ENCODE assay signal across 8 mouse cellular contexts in genomic region chr4:53441683-53442082, GRCm38 (mm10). TPM values are rescaled to one million over a fixed set of nuclear protein-coding genes. Genes with fewer than 3 reads are reported as not detected.
DNase-seq lines count a peak whose midpoint lies in the region; ATAC-seq lines count a peak whose summit lies in the region.

No protein-coding gene starts in this region.

- H3K27me3 ChIP-seq in heart, embryonic 13.5 days (replicated peaks): no peaks in the 10 kb centered on the region
- no peaks in the 10 kb centered on the region for H3K27me3 ChIP-seq in hindbrain, embryonic 14.5 days (ENCODE audit: control insufficient read depth, insufficient read depth, low read length)
- H3K27me3 ChIP-seq in midbrain, embryonic 13.5 days: peaks cover 12% of the 10 kb centered on the region

- WGBS in heart, embryonic 13.5 days: 43% methylated on average over 4 of the region's 4 CpGs
- 32% methylated on average over 4 of the region's 4 CpGs for WGBS in hindbrain, embryonic 14.5 days
- WGBS in midbrain, embryonic 13.5 days: 37% methylated on average over 4 of the region's 4 CpGs

- H3K9me3 ChIP-seq in heart, embryonic 13.5 days: no peaks in the 10 kb centered on the region
- H3K9me3 ChIP-seq in hindbrain, embryonic 14.5 days (ENCODE audit: control insufficient read depth, low read length): no peaks in the 10 kb centered on the region
- no peaks in the 10 kb centered on the region for H3K9me3 ChIP-seq in midbrain, embryonic 13.5 days

- peak overlapping the region; percentile 88 for H3K9ac ChIP-seq in heart, embryonic 13.5 days
- peak overlapping the region; percentile 81 for H3K9ac ChIP-seq in hindbrain, embryonic 14.5 days
- peak overlapping the region; percentile 84 for H3K9ac ChIP-seq in midbrain, embryonic 13.5 days (replicated peaks)

- ATAC-seq in heart, embryonic 13.5 days (ENCODE audit: extremely low read depth, insufficient number of reproducible peaks, low FRiP score, low TSS enrichment): no peak
- no peak for ATAC-seq in hindbrain, embryonic 14.5 days (ENCODE audit: low FRiP score)
- ATAC-seq in midbrain, embryonic 13.5 days: no peak
- no peak for ATAC-seq in activated CD4-positive, CD25-positive, alpha-beta regulatory T cell, adult 4 months

- DNase-seq in heart, postnatal 36 days: no peak
- DNase-seq in hindbrain, embryonic 14.5 days (ENCODE audit: low spot score): no peak
- DNase-seq in urinary bladder, adult 2 months (ENCODE audit: low spot score): no peak
- no peak for DNase-seq in layer of hippocampus, adult 8-10 months (ENCODE audit: low spot score in 2 of 2)

- H3K4me2 ChIP-seq in heart, embryonic 13.5 days: peak overlapping the region; percentile 95
- peak overlapping the region; percentile 98 for H3K4me2 ChIP-seq in hindbrain, embryonic 14.5 days (replicated peaks)
- H3K4me2 ChIP-seq in midbrain, embryonic 13.5 days (replicated peaks): peak overlapping the region; percentile 98

- no peaks in the 10 kb centered on the region for H3K36me3 ChIP-seq in heart, embryonic 13.5 days
- H3K36me3 ChIP-seq in hindbrain, embryonic 14.5 days (replicated peaks; ENCODE audit: control insufficient read depth, insufficient read depth): no peaks in the 10 kb centered on the region
- H3K36me3 ChIP-seq in midbrain, embryonic 13.5 days: no peaks in the 10 kb centered on the region

- H3K4me3 ChIP-seq in heart, embryonic 13.5 days: peak overlapping the region; percentile 96
- H3K4me3 ChIP-seq in brown adipose tissue, adult 24 weeks (ENCODE audit: insufficient read depth, low read depth, low read length): peak overlapping the region; percentile 99; the same call in 1 of the 2 replicates
- peak overlapping the region; percentile 85 for H3K4me3 ChIP-seq in hindbrain, embryonic 14.5 days (replicated peaks; ENCODE audit: low read length)
- H3K4me3 ChIP-seq in midbrain, embryonic 13.5 days (replicated peaks): peak overlapping the region; percentile 89

- peak overlapping the region; percentile 87; the same call in 1 of the 2 replicates for H3K27ac ChIP-seq in heart, embryonic 13.5 days (replicated peaks)
- H3K27ac ChIP-seq in brown adipose tissue, adult 24 weeks (replicated peaks; ENCODE audit: low read depth, low read length): no peak overlapping the region
- no peak overlapping the region for H3K27ac ChIP-seq in hindbrain, embryonic 14.5 days
- H3K27ac ChIP-seq in midbrain, embryonic 13.5 days: no peak overlapping the region

- peaks cover 35% of the 10 kb centered on the region for H3K4me1 ChIP-seq in heart, embryonic 13.5 days
- peaks cover 14% of the 10 kb centered on the region; the same call in 1 of the 2 replicates for H3K4me1 ChIP-seq in brown adipose tissue, adult 24 weeks (ENCODE audit: control insufficient read depth, insufficient read depth, insufficient read length, low read length)
- H3K4me1 ChIP-seq in hindbrain, embryonic 14.5 days (replicated peaks; ENCODE audit: control insufficient read depth, insufficient read depth, low read length): peaks cover 16% of the 10 kb centered on the region
- H3K4me1 ChIP-seq in midbrain, embryonic 13.5 days (replicated peaks): peaks cover 26% of the 10 kb centered on the region

- intact Hi-C loops in heart, postnatal 36 days (cut with DNase I): loop anchor here (2.0 to 5.0 kb wide), 3 partner anchors 59 to 151 kb away; no protein-coding TSS in a partner anchor

RNA-seq across cellular contexts. Expression of gene Slc44a1, which starts 1.5 kb away (rescaled TPM):
- 17.0 and 17.1 TPM in 2 replicates for polyA plus RNA-seq in heart, embryonic 13.5 days (2015; fragmentation: Nextera tagmentation; extraction: Ambion mirVana)
- total RNA-seq in heart, postnatal 36 days (2021): 10 to 100 TPM; 33.4 to 34.3 TPM
- polyA plus RNA-seq in brown adipose tissue, adult 24 weeks (2012; ENCODE audit: insufficient read depth, insufficient read length, missing spikeins): 30.5 and 32.8 TPM in 2 replicates
- 16.6 and 17.7 TPM in 2 replicates for polyA plus RNA-seq in hindbrain, embryonic 14.5 days (2014; fragmentation: Nextera tagmentation; extraction: Ambion mirVana)
- polyA plus RNA-seq in midbrain, embryonic 13.5 days (2015; fragmentation: Nextera tagmentation; extraction: Ambion mirVana): 7.9 and 11.6 TPM in 2 replicates
- 59.8 and 70.6 TPM in 2 replicates for polyA plus RNA-seq in urinary bladder, adult 2 months (2012; rRNA removed)
- 1 to 10 TPM; 3.9 to 4.0 TPM for polyA plus RNA-seq in activated CD4-positive, CD25-positive, alpha-beta regulatory T cell, adult 4 months (2017; shearing (Covaris generic))
- total RNA-seq in layer of hippocampus, adult 8-10 months (2022): 100 to 1,000 TPM in 1 of 4 experiments, 10 to 100 TPM in 3; 79.1 to 102 (median 92.1) TPM
